Mouse (Mus musculus) cerebellum, adult (tissue): Measurements from ENCODE around the gene a.
"Not testable (repeated sequence)": the region's sequence is repeated elsewhere in the genome, so short reads cannot be mapped to it uniquely, and the experiment has no call there.

Experiments used
- ATAC-seq: cut with Nextera tagmentation; 2 replicates; pipeline ENCODE4 v1.9.2; 2017; ENCODE audit warnings: mild to moderate bottlenecking, moderate library complexity, mixed read lengths; ENCODE audit not compliant: insufficient number of reproducible peaks, low FRiP score, low TSS enrichment

a gene

GRCm38 (mm10) chr2:154832471-154832870 lies 41.3 kb downstream of the a start:
- no peak for ATAC-seq

DNA sequence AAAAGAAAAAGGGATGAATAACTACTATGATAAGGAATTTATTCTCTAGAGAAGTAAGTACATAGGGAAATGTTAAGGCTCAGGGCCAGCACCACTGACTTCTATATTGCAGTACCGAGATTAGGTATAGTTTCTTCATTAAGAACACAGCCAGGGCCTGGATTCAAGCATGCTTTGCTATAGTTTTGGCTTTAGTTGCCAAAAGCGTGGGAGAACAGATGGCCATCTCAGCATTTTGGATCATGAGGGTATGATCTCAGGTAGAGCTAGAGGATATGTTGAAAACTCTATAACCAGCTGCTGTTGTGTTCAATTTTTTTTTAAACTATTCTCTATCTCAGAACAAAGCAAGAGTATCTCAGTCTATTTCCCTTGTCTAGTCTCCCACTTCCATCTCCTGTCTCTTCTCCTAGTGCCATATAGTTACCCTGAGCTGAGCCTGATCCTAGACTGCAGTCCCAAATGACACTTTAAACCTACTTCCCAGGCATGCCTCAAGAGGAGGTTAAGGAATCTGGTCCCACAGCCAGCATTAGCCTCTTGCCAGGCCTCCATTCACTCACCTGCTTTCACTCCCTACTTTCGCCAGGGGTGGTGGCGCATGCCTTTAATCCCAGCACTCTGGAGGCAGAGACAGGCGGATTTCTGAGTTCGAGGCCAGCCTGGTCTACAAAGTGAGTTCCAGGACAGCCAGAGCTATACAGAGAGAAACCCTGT lies 43.1 kb downstream of the a start:
- peak; percentile 75; the same call in 1 of the 2 replicates for ATAC-seq

DNA sequence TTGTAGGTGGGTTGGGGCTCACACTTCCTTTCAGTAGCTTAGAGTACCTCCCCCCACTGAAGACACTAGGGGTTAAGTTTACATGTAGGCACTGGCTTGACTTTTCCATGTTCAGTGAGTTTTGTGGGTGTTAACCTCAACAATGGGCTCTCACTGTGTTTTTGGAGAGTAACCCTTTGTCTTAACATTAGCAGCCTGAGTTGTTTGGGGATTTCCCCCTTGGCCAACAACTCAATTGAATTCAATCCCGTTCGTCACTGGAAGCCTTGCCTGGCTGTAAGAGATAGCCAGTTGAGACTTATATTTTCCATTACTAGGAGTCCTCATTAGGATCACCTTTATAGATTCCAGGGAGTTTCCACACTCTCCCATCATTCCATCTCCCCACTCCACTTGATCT lies 45.3 kb downstream of the a start:
- ATAC-seq: no peak

- no peak; the same call in 1 of the 2 replicates for ATAC-seq
These were observed 56.9 kb downstream of the a start for GRCm38 (mm10) chr2:154848086-154848485.

DNA sequence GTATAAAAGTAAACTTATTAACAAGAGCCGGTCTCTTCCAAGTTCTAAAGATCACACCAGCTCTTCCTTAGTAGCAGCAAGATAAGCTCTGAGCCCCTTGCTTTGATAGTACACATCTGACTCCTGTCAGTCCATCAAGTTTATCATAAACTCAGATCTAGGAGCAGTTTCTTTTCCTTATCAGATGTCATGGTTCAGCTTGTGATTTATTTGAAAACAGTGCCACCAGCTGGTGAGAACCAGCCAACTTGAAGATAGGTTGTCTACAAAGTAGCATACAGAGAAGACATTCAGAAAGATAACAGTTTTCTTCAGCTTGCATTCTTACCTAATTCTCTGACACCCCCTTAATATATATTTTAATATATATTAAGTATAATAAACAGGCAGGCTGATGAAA lies 64.2 kb downstream of the a start:
- ATAC-seq: no peak

DNA sequence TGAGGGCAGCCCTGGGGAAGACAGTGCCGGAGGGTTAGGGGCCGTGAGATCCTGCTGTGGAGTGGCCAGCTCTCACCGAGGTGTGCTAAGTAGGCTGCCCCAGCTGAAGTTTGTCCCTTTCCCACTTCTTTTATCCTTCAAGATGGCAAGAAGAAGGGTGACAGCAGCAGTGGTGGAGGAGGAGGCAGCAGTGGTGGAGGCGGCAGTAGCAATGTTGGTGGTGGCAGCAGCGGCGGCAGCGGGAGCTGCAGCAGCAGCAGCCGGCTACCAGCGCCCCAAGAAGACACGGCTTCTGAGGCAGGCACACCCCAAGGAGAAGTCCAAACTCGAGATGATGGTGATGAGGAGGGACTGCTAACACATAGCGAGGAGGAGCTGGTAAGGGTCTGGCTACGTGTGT lies 72.5 kb downstream of the a start:
- no peak for ATAC-seq

DNA sequence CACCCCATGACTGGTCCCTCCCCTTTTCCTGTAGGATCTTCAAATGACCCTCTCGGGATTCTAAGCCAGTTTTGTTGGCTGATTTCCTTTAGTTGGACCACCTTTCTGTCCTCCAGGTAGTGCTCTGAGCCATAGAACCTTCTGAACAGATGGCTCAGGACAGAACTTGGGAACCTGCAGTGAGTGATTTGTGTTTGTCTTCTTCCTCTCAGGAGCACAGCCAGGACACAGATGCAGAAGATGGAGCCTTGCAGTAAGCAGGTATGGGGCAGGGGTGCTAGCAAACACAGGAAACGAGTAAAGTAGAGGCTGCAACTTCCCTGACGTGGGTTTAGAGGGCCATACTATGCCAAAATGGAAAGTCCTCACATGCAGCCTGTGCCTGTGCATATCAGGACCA lies 74.5 kb downstream of the a start:
- ATAC-seq: no peak

GRCm38 (mm10) chr2:154868106-154868505 lies 76.9 kb downstream of the a start:
- ATAC-seq: peak; percentile 70; the same call in 1 of the 2 replicates

DNA sequence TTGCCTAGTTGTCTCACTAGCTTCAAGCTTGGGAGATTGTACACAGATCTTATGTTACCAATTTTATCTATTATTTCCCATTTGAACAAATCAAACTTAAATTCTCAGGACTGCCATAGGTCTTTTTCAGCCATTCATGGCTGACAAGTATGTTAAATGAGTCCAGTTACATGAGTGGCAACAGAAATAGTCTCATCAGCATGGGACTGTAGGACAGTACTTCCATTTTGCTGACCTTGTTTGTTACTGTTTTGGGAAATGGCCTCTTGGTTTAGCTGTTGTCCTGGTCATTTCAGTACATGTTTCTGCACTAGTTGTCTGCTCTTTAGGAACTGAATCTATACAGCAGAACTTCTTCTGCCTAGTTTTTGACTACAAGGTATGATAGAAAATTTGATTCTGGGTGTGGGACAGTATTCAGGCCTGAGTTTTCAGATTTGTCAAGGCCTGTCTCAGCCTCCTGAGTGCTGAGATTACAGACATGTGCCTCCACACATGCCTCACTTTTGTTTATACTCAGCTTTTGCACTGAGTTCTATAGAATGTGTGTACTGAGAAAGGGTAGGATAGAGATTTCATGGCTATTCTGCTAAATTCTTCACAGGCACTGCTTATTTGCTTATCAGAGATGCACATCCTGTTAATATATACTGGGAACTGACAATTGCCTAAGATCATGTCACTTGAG lies 78.9 kb downstream of the a start:
- no peak for ATAC-seq

GRCm38 (mm10) chr2:154876621-154877020 lies 85.4 kb downstream of the a start:
- no peak for ATAC-seq

DNA sequence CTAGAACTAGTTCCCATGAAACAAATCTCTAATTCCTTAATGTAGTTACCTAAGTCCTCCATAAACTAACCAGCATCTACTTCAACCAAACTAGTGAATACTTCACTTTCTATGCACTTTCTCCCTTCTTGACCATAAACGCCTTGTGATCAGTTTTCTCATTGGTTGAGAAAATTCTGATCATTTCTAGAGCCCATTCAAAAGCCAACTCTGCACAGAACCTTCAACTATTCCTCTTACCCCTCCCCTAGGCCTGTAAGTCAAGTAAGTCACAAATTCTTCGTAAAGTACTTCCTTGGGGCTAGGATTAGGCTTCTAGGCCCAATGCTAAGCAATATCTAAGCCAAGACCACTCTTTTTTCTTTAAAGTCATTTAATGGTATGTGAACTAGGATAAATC lies 100.4 kb downstream of the a start:
- no peak for ATAC-seq

DNA sequence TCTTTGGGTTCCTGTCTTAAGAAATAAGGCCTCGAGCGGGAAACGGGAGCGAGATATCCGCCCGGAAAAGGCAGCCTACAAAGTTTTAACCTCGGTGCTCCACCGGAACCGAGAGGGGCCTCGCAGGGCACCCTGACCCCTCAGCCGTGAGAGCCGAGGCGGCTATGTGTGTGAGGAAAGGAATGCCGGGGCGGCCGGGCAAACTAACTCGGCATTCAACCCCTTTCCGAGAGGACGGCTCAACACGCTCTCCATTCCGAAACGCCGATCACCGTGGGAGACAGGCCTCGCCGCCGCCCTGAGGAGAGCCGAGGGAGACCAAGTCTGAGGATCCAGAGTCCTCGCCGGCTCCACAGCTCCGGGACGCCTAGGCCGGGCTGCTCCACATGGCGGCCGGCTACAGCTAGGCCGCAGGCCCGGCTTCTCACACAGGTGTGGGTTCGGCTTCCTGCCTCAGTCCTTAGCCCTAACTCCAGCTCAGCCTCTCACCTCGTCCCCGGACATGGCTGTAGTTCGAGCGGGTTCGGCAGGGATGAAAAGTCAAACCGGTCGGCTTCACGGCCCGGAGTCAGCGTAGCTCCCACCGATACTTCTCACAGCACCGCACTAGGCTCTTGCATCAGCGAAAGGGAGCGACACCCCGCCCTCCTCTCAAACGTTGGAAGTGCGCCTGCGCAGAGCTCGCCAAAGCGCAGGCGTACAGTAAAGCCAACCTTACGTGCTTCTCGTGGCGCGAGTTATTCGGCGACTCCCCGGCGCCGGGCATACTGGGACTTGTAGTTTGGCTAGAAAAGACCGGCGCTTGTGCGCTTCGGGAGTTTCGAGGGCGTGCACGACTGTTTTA lies 101.2 kb downstream of the a start, which contains the start of gene Eif2s2:
Gene Eif2s2 (minus strand): TSS at position 735 of the 844 bp plus-strand sequence.
- ATAC-seq: peak; percentile 99

DNA sequence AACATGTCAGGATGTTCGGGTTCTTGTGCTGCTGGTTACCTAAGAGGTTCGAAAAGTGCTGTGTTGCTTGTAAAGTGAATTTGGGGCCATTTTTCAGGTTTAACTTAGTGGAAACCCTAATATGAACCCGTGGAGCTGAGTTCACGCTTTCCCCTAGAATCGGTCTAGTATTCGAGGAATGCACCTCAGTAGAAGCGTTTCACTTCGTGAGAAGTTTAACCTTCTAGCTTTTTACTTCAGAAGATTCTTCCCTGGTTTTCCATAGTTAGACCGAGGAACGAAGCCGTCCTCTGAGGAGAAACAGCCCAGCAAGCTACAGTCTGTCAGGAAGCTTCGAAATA lies 101.8 kb downstream of the a start:
- no peak for ATAC-seq

DNA sequence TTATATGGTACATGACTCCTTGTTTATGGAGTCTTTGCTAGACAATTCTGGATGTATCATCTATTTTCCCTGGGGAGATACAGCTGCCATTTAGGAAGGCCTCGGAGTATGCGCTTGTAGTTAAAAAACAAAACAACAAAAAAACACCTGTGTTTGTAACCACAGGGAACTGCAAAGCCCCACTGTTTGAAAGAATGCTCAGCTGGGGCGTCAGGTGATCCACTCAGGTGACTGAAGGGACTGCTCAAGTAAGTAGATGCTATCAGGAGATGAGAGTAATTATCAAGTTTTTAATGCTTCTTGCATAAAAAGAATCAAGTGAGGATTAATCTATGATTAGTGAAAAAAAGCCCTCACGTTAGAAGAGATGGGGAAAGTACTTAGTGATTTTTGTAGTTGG lies 102.3 kb downstream of the a start:
- no peak for ATAC-seq

DNA sequence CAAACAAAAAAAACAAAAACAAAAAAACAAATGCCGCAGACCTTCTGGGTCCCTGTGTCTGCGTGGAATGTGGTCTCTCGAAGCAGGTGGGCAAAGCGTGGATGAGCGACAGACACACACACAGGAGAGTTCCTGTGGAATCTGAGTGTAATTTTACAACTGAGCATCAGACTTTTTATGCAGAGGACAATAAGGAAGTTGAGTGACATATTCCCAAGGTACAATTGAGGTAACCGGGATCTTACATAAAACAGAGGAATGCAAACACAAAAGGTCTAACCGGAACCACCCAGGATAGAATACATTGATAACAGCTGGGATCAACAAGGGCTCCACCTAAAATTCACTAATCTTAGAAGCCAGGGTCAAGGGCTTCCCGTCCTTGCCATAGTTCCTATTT lies 107.8 kb downstream of the a start:
- not testable (repeated sequence) for ATAC-seq

- not testable (repeated sequence) for ATAC-seq
These were observed 108.2 kb downstream of the a start for GRCm38 (mm10) chr2:154899412-154899811.

GRCm38 (mm10) chr2:154902111-154902510 lies 110.9 kb downstream of the a start:
- ATAC-seq: no peak

GRCm38 (mm10) chr2:154905796-154906195 lies 114.6 kb downstream of the a start:
- ATAC-seq: no peak

- ATAC-seq: not testable (repeated sequence)
These were observed 117.0 kb downstream of the a start for GRCm38 (mm10) chr2:154908223-154908622.

DNA sequence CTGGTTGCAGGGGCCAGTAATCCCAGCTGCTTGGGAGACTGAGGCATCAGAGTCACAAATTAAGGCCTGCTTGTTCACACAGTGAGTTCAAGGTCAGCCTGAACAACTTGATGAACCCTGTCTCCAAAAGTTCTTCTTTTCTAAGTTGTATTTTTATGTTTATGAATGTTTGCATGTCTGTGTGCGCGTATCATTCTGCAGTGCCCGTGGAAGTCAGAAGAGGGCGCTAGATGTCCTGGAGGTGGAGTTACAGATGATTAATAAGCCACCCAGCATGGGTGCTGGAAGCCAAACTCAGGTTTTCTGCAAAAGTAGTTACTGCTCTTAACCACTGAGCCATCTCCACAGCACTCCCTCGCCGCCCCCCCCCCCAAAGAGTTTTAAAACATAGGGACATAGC lies 118.6 kb downstream of the a start:
- no peak for ATAC-seq

DNA sequence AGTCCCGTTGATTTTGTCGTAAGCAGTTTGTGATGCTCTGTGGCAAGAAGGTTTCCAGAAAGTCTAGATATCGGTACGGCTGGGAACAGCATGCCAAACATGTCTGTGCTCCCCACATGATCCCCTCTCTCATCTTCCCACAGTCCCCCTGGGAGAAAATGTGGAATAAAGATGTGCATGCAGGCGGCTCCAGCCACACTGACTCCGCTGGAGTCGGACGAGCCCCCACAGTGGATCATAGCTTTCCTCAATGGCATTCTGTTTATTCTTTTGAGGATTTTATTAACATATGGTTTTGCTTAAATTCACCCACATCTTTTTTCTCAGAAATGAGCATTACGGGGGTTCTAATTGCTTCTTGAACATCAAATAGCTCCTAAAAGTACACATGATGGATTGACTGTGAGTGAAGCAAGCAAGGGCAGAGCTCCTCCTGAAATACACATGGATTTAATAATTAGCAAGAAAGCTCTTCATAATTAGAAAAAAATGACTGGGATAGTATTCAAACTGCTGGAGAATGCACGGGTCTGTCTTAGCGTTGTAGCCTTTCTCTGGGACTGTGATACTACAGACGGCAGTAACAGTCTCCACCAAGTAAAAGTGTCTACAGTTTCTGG lies 124.8 kb downstream of the a start:
- no peak for ATAC-seq
